Mouse (Mus musculus) layer of hippocampus, adult 8-10 months (tissue): ENCODE measurements around the gene Cyba. TPM values are rescaled to one million over a fixed set of nuclear protein-coding genes. Genes with fewer than 3 reads are reported as not detected.

Source experiments
- DNase-seq, 2 experiments: peaks; one replicate each; pipeline ENCODE4 v3.0.0; 2022; ENCODE audit warnings: low spot score in 2 of 2
- total RNA-seq, 4 experiments: library from RNA; stranded (reverse); gene quantifications; 2 replicates each; pipeline ENCODE4 v1.2.4; 2022

The Cyba gene
- total RNA-seq, 4 experiments from 2014 or later = 7.4 to 54.9 (median 25.7) TPM

DNA sequence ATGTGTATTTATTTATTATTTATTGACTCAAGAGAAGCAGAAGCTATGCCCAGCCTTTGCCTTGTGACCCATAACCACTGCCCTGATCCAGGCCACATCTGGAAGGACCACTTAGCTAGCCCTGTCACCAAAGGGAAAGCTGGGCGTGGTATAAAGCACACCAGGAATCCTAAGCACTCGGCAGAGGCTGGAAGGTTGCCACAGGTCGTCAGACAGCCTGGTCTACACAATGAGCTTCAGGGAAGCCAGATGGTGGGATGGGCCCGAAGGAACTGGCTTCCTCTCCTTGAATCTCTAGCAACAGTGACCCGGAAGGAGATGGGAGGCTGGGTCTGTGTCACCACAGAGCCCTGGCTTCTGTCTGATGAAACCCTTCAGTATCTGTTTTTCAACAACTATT, 9.1 kb downstream of the Cyba start:
- no peak for DNase-seq

DNA sequence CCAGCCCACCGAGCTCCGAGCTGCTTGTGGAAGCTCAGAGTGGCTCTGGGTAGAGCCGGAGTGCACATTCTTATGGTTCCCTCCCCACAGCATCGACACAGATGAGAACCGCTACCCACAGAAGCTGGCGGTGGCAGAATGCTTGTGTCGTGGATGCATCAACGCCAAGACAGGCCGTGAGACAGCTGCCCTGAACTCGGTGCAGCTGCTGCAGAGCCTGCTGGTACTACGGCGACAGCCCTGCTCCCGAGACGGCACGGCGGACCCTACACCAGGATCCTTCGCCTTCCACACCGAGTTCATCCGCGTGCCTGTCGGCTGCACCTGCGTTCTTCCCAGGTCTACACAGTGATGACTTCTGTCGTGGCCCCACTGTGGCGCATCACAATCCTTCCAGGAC, 9.5 kb downstream of the Cyba start:
- no peak for DNase-seq

DNA sequence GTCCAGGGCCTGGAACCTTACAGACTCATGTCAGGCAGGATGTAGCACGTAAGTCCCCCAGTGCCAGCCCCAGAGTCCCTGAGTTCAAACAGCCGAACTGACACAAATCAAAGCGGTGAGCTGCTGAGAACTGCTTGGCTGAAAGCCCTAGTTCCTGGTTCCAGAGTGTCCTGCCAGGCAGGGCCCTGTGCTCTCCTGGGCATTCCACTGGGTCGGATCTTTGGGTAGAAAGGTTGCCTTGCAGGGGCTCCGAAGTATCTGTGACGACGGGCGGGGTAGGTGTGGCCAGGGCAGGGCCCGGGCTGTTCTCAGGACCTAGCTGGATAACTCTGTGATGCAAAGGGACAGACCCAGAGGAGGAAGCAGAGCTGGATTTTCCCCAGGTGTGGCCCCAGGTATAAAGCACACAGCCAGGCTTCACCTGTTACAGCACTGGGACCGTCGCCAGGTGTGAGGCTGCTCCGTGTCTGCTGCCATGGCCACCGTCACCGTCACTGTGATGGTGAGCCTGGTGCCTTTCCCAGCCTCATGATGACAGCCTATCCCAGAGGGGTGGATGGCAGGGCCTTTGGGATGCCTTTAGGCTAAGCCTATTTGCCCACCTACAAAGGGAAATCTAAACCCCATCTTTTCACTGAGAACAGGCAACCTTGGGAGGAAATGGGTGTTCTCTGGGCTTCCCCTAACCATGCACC, 11.2 kb downstream of the Cyba start, which contains the start of gene Il17c:
Gene Il17c (plus strand): TSS at position 645 of the 695 bp plus-strand sequence.
- no peak for DNase-seq

DNA sequence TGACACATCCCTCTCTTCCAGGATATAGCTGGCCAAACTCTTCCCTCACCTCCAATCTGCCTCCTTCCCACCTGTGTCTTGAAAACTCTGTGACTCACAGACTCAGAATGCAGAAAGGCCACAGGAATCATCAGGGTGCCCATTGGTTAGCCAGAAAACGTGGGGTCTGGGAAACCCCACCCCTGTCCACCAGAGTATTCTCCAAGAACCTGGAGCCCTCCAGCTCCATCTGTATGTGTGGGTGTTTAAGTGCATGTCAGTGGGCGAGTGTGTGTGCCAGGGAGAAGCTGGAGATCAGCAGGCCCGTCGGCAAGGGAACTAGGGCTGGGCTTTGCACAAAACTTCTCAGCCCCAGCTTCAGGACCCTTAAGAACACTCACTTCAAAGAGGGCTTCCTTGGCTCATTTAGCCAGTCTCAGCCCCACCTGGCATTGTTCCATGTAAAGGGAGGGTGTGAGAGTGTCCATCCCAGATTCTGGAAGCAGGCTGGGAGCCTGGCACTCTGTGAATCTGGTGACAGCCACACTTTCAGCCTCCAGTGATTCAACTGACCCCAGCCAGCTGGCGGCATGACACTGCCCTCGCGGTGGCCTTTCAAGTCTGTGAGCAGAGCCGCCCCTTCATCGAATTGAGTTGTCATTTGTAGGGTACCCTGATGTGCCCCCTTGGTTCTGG, 12.7 kb downstream of the Cyba start:
- DNase-seq = no peak

DNA sequence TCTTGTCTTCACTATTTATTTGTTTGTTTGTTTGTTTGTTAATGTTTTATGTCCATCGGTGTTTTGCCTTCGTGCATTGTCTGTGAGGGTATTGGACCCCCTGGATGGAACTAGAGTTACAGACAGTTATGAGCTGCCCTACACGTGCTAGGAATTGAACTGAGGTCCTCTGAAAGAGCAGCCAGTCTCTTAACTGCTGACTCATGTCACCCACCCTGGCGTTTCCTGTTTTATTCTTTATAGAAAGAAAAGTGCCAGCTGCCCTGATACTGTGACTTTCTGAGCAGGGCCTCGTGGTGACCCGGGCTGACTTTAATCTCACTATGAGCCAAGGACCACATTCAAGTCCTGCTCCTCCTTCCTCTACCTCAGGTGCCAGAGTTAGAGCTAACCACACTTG, 17.2 kb downstream of the Cyba start:
- DNase-seq = no peak

DNA sequence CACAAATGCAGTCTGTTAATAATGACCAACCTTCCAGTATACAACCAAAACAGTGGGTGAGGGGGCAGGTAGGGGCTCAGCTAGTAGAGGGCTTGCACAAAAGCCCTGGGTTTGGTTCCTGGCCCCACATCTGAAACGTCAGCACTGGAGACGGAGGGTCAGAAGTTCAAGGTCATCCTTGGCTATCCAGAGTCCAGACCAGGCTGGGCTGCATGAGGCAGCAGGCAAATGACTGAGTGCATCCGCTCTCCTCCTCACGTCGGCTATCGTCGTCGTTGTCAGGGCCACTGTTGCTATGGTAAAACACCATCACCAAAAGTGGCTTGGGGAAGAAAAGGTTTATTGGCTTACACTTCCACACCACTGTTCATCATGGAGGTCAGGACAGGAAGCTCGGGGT, 18.4 kb downstream of the Cyba start:
- DNase-seq = no peak

DNA sequence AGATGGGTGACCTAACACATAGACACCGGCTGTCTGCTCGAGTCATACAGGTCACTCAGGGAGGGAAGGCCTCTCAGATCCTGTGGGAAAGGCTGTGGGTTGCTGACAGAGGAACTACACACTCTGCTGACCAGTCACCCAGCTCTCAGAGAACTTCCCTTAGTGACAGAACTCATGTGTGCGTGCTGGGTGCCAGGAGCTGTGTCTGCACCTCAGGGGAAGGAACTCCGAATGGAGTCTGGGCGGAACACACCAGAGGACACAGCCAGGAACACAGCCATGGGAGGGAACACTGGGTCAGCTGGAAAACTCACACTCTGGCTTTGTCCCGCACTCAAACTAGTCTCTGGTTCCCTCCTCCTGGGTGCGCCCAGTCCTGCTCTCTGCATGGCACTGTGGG, 25.1 kb downstream of the Cyba start:
- no peak for DNase-seq

DNA sequence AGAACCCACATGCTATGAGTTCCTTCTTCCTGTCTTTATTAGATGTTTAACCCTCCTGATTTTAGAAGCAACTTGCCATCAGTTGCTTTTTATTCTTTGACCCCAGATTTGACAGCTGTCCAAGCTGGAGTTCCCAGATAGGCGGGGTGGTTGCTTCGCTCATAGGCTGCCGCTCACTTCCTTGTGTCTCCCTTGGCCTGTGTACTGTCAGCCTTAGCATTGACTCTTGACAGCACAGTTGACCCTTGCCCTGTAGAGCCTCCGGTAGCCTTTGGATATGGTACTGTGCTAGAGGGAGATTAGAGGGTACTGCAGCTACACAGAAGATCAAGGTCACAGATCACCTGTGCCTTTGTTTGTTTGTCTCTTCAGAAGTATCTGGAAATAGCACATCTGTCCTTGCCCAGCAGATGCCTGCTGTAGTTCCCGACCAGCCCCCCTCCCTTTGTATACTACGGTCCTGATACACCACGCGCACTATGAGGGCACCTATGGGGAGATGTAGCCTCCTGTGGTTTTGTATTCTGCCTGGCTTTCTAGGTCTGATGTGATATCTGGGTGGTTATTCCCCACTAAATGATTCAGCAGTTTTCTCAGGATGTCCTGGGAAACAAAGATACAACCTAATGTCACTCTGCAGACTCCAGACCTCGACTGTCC, 27.5 kb downstream of the Cyba start:
- no peak for DNase-seq

DNA sequence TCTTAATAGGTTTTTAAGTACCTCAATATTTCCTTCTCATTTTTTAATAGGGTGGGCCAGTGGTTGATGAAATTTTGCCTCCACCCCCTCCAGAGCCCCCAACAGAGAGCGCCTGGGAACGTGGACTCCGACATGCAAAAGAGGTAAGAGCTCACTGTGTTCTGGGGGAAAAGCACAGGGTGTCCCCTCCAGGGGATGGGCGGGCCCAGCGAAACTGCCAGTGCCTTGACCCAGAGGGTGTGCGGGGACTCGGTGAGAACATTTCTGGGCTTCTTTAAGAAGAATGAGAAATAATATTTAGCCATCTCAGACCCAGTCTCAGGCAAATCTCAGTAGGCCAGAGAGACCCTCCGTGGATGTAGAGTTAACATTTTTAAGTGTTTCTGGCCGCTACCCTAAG, 34.5 kb downstream of the Cyba start:
- DNase-seq = no peak

DNA sequence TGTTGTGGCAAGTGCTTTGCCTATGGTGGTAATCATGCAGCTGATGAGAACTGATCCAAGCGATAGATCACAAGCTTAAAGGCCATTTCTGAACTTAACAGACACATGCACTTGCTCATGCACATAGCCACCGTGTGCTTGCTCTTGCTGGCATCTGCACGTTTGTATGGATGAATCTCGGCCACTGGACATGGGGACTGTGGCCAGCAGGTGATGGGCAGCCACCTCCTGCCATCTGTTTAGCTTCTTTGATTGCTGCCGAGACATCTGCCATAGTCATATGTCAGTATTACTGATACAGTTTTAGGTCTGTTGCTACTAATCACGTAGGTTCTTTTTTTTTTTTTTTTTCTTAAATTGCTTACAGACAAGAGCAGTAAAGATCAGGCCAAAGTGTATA, 37.4 kb downstream of the Cyba start:
- no peak for DNase-seq

DNA sequence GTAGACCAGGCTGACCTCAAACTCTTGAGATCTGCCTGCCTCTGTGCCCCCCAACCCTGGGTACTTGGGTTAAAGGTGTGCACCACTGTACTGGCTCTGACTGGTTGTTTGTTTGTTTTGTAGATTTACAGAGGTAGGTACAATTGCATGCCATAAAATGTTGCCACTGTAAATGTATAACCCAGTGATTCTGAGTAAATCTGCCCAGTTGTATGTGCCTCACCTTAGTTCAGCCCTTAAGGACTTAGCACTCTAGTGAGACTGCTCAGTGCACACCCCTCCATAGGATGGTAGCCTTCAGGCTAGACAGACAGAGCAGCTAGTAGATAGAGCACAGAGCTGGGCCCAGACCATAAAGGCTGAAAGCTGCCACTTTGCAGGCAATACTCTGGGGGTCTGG, 39.0 kb downstream of the Cyba start:
- DNase-seq = no peak

DNA sequence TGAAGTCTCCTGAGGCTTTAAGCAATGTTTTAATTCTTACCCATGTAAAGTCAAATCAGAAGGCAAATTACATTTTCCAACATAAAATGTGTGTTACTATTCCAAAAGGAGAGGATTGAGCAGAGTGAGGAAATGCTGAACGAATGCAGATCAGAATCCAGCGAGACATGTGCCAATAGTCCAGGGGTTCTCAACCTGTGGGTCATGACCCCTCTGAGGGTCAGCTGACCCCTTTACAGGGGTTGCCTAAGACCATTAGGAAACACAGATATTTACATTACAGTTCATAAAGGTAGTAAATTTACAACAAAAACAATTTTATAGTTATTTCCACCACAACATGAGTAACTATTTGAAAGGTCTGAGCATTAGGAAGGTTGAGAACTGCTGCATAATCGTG, 42.0 kb downstream of the Cyba start:
- DNase-seq = no peak

DNA sequence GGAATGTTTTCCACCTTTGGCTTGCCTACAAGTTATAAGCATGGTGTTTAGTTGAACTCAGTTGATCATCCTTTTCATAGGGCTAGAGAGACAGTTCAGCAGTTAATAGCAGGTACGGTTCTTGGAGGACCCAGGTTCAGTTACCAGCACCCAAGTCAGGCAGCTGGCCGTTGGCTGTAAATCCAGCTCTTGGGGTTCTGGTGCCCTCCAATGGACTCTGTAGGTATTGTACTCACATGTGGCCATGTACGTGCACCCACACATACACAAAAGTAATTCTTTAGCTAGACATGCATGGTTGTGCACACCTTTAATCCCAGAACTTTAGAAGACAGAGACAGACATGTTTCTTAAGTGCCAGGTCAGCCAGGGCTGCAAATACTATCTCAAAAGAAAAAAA, 43.4 kb downstream of the Cyba start:
- no peak for DNase-seq

DNA sequence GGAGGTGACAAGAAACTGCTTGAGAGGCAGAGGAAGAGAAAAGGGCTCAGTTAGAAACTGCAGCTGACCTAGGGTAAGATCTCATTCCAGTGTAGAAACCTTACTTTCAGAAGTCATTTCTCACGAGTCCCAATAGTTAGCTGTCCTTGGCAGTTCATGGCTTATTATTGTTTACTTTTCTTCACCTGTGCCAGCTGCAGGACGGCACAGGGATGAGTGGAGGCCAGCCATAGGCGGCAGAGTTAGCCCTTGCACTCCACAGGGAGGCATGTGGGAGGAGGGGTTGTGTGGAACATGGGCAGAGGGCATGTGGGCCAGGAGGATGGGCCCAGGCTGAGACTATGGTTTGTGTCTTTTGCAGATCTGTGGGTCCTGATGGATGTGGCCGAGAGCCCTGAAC, 49.7 kb downstream of the Cyba start:
- no peak for DNase-seq

DNA sequence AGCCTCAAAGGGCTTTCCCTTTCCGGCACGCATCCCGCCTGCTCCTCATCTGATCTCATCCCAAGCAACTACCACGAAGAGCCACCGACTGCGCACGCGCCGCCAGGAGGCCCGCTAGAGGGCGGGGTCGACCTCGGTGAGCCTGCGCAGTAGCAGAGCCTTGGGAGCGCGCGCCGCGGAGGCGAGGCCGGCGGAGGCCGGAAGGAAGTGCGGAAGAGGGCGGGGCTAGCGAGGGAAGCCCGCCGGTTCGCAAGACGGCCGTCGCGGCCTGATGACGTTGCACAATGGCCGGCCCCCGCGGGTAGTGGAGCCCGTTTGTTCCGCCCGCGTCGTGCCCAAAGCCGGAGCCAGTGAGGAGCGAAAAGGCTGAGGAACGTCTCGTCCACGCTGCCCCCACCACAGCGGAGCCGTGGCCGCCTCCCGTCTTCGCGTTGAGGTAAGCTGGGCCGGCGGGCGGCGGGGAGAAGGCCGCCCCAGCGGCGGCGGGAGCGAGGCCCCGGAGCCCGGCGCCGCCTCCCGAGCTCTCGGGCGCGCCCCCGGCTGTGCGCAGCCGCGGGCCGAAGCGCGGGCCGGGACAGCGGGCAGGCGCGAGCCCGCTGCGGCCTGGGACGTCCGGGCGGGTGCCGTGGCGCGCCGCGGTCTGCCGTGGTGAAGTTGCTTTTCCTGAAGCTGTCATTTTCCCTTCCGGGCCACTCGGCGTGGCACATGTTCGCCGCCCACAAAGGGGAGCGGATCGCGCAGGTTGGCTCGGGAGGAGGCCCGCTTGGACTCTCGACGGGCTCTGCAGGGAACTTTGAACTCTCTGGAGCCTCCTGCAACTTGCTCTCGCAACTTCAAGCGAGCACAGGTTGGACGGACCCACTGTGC, 56.1 kb downstream of the Cyba start, which contains the start of gene Zc3h18:
Gene Zc3h18 (plus strand): TSS at position 245 of the 867 bp plus-strand sequence.
- DNase-seq = peak; percentile 98 to 99

DNA sequence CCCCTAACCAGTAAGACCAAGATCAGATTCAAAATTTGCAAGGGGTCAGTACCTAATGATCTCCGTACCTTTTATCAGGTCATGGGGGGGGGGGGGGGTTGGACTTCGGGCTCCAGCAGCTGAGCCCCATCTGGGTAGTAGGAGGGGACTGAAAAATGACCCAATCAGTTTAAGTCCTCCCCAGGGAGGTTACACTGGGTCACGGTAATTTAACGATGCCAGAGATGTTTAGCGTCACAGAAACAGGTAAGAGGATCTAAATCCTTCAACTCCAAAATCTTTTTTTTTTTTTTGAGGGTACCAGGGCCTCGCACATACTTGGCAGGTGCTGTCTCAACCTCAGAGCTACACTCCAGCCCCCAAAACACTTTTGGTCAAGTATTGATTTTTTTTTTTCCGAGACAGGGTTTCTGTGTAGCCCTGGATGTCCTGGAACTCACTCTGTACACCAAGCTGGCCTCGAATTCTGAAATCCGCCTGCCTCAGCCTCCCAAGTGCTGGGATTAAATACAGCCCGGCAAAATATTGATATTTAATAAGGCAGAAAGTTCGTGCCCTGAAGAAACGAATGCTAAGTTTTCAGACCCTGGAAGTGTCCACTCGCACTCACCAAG, 56.9 kb downstream of the Cyba start:
- no peak for DNase-seq

DNA sequence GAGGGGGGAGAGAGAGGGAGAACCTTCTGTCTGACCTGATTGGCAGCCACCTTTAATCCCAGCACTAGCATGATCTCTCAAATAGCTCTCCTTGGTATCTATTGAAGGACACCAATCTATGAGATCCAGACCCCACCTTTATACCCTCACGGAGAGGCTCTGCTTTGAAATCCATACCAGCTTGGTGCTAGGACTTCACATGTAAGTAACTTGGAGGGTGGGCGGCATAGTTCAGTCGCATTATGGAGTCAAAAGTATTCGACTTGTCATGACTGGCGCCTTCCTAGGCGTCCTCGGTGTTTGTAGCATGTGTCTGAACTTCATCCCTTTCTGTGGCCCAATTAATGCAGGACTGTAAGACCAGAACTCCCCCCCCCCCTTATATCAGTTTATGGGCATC, 57.4 kb downstream of the Cyba start:
- DNase-seq = no peak
